Mouse (Mus musculus): Measurements from ENCODE around the gene Asrgl1. TPM values are rescaled to one million over a fixed set of nuclear protein-coding genes. Genes with fewer than 3 reads are reported as not detected.

Asrgl1 gene
- total and polyA plus RNA-seq, 3 experiments: 15.6 to 36.2 (median 25.1) TPM

DNA sequence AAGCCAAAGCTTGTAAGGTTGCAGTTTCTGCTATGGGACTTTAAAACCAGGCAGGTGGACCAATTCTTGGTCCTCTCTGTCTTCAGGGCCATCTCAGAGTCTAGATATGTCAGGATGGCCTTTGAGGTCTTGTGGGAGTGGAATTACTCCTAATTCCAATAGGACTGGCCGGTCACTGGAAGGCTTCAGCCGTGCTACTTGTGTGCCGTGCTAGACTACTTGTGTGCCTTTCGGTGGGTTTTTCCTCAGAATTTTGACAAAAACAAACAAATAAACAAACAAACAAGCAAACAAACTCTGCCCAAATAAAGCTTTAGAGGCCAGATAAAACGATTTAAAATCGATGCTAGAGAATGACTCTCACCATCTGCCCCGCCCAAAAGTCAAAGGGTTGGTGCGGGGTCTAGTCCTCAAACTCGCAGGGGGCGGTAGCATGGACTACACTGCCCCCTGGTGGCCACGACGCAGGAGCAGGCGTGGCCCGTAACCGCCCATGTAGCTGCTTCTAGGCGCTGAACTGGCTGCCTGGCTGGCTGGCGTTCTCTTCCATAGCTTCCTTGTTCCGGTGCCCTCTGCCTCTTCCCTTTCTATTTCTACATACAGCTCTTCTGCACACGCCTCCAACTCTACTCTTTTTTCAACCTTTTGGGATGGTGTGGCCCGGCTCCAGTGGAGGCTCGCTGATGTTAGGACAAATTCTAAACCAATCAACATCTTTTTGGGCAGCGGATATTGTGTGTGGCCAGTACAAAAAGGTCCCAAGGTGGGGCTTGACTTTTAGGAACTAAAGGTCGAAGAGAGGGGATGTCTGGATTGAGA lies 53.0 kb downstream of the Asrgl1 start (continued):
- no peak for TF ChIP-seq JUND (conservative IDR thresholded peaks at IDR 0.05; ENCODE audit: low read depth, low read length)
- 0 out of 2 replicates have a peak, but pooled peaks have one; percentile 44 for TF ChIP-seq ZMIZ1 (IDR thresholded peaks at IDR 0.05; ENCODE audit: low read depth, low read length)
- peak; percentile 68 for TF ChIP-seq MXI1 (IDR thresholded peaks at IDR 0.05; ENCODE audit: low read depth, low read length)
- TF ChIP-seq CHD2 (IDR thresholded peaks at IDR 0.05; ENCODE audit: low read length): no peak
- TF ChIP-seq ZNF384 (IDR thresholded peaks at IDR 0.05; ENCODE audit: low read depth, low read length): 0 out of 2 replicates have a peak, but pooled peaks have one; percentile 37
- peak; percentile 42; the same call in 1 of the 2 replicates for TF ChIP-seq NRF1 (IDR thresholded peaks at IDR 0.05; ENCODE audit: low read depth, low read length)
- peak; percentile 52; the same call in 1 of the 2 replicates for TF ChIP-seq TCF12 (IDR thresholded peaks at IDR 0.05; ENCODE audit: low read depth, low read length)
- TF ChIP-seq SMC3 (IDR thresholded peaks at IDR 0.05; ENCODE audit: low read depth, low read length): peak; percentile 100
- TF ChIP-seq MAZ (IDR thresholded peaks at IDR 0.05; ENCODE audit: low read depth, low read length): peak; percentile 92

- TF ChIP-seq JUND (conservative IDR thresholded peaks at IDR 0.05; ENCODE audit: low read depth, low read length) (no peak), SIN3A (IDR thresholded peaks at IDR 0.05; ENCODE audit: low read length) (no peak), RAD21 (IDR thresholded peaks at IDR 0.05; ENCODE audit: low read depth, low read length) (no peak), PAX5 (IDR thresholded peaks at IDR 0.05; ENCODE audit: low read length) (no peak), CHD1 (IDR thresholded peaks at IDR 0.05; ENCODE audit: low read depth, low read length) (no peak), EP300 (IDR thresholded peaks at IDR 0.05; ENCODE audit: low read length) (no peak), MAFK (IDR thresholded peaks at IDR 0.05; ENCODE audit: insufficient replicate concordance, low read length) (no peak), TBP (conservative IDR thresholded peaks at IDR 0.05; ENCODE audit: low read depth, low read length) (no peak), POLR2A (IDR thresholded peaks at IDR 0.05; ENCODE audit: low read depth, low read length) (no peak), MYC (IDR thresholded peaks at IDR 0.05; ENCODE audit: low read depth, low read length) (no peak)
- H3K79me2 ChIP-seq (replicated peaks; ENCODE audit: control insufficient read depth, extremely low read depth, insufficient read depth, poor library complexity, severe bottlenecking): no peaks in the 10 kb centered on the region
- H3K27me3 ChIP-seq (replicated peaks): no peaks in the 10 kb centered on the region
- dilution Hi-C loops (cut with MboI; ENCODE audit: extremely low pct_ligation_motif_present, extremely low pct_unique_long_range_greater_than_20kb, low sequenced_read_pairs) (no loop called here), in situ Hi-C loops (cut with MboI; ENCODE audit: low pct_ligation_motif_present, low pct_unique_long_range_greater_than_20kb, low sequenced_read_pairs) (no loop called here)
- no peak overlapping the region for H3K27ac ChIP-seq (ENCODE audit: insufficient read depth, low read depth)
- H3K4me3 ChIP-seq (replicated peaks in 1 of 3; ENCODE audit: low read depth in 2 of 3, low read length in 2 of 3, poor library complexity in 1 of 3): no peak overlapping the region
- H3K4me1 ChIP-seq (ENCODE audit: control insufficient read depth in 1 of 2, insufficient read depth in 2 of 2): peaks cover 0 to 21% of the 10 kb centered on the region in 2 experiments; a peak in 2 of 4 replicates
- no peaks in the 10 kb centered on the region for H3K36me3 ChIP-seq (replicated peaks in 1 of 2; ENCODE audit: control insufficient read depth in 1 of 2, insufficient read depth in 1 of 2, low read length in 1 of 2)
- H3K9me3 ChIP-seq (replicated peaks; ENCODE audit: low read length): no peaks in the 10 kb centered on the region
- no peak for DNase-seq (ENCODE audit: extremely low read depth)
- no peak overlapping the region for H3K4me2 ChIP-seq (ENCODE audit: insufficient read depth, low read depth, poor library complexity, severe bottlenecking)
- H3K9ac ChIP-seq (ENCODE audit: insufficient read depth, low read depth): no peak overlapping the region
These were observed 53.9 kb downstream of the Asrgl1 start for GRCm38 (mm10) chr19:9081311-9082190.

Data from CH12.LX (cell line).